Mouse (Mus musculus) MEL-GATA-1-ER (cell line): ENCODE results near the gene Kcnh5.

Experiments
- DNase-seq: peaks from one replicate; pipeline ENCODE4 v3.0.0-alpha.2; 2012; ENCODE audit warnings: low read depth; ENCODE audit errors: extremely low read depth

Kcnh5 gene

DNA sequence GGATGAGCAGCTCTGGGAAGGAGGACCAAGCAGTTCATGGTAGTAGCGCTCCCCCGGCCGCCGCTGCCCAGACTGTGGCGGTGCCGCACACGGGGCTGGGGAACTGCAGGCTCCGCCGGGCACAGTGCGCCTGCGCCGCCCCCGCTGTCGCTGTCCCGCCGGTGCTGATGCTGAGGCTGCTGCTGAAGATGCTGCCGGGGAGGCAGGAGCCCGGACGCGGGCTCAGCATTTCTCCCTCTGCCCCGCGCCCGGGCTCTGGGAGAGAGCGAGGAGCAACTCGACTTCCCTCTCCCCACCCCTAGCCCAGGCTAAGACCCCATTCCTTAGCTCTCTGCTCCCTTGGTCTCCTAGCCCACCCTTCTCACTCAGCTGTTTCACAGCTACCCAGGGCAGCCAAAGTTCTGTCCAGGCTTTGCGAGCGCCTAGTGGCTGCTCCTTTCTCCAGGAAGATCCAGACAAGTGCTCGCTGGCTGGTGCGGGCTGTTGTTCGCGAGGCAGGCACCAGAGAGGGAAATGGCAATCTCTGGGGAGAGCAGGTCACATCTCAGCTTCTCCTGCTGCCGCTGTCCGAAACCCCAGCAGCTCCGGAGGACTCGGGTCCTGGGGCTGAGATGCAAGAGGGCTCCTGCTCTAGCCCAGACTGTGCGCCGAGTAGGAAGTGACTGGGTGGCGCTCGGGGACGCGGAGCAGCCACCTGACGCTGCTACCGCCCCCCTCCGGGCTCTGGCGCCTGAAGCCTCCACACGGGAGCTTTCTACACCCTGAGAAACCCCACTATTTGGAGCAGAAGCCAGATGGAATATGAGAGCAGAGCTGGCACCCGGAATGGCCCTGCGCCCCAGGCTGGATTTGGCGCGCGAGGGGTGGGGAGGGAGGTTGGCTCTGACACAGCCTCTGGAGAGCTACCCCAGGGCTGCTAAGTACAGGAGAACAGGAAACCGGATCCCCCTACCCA, at the start of gene Kcnh5:
Kcnh5 (minus strand) TSS at position 642 of the 955 bp plus-strand sequence.
- no peak for DNase-seq

DNA sequence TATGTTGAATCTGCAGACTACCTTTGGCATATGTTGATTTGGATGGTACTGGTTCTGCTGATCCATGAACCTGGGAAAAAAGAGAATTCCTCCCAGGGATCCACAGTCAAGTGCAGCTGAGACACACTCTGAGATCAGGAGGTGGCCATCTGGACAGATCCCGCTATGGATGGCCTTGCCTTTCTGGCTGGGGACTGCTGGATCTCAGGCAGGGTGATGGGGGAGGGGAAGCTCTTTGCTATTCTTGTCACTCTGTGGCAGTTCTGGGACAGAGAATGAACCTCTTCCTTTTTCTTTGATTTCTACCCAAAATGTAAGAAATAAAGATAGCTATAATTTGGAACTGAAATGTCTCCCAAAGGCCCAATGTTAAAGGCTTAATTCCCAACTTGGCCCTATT, 46.8 kb upstream of the Kcnh5 start:
- DNase-seq = no peak

DNA sequence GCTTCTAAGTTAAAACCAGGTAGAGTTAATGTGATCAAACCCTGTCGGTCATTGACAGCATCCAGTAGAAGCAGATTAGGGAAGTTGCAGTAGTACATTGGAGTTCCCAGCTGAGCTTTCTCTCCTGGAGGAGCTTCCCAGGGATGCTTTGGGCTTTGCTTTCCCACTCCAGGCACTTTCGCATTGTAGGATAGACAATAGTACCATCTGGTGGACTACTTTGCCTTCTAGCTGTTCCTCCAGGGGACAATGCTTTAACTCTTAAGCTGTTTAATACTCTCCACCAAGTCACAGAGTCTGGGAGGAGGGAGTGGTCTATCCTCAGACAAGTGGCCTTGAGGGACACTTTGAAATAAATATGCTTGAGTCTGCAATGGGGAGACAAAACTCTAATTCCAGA, 12.3 kb upstream of the Kcnh5 start:
- DNase-seq = no peak

DNA sequence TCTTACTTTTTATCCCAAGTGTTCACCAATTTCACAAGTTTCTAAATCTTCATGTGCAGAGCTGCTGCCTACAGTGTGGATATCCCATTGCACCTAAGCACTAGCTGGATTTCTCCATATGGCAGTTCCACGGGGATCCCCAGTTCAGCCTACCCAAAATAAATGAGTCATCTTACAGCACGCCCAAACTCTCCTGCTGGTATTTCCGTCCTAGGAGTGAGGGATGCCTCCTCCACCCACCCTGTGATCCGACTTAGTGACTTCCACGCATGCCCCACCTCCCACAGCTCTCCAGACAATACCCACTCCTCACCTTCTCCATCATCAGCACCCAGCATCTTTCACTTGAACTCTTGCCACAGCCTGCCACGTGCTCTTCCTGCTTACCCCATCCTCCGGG, 5.5 kb upstream of the Kcnh5 start:
- DNase-seq = no peak

DNA sequence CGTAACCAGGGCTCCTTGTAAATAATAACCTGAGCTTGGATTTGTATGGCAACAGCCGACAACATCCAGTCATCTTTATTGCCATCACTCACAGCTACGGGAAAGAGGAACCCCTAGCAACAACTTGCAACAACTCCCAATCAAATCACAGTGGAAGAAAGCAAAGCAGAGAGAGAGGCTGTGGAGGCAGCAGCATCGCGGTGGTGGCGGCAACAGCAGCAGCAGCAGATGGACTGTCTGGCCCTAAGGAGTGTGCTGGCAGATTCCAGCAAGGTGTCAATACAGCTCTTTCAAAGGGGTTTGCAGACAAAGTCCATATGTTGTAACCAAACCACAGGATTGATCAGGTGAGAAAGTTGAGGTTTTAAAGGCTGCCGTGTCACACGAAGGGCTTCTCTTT, 2.4 kb upstream of the Kcnh5 start:
- DNase-seq = no peak

DNA sequence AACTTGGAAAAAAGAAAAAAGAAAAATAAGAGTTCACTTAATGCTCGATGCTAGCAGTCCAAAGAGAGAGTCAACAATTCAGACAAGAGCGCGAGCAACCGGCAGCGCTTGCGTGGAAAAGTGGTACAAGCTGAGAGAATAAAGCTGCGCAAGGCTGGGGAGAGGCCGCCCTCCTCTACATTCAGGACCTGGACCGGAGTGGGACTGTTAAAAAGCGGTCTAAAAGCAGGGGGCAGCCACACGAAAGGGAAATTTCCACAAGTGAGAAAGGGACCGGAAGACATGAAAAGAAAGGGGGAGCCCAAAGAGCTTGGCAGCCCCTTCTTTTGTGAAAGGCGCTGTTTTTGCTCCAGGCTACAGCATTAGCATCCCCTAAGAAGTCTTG, 506 bp upstream of the Kcnh5 start:
- DNase-seq = no peak

DNA sequence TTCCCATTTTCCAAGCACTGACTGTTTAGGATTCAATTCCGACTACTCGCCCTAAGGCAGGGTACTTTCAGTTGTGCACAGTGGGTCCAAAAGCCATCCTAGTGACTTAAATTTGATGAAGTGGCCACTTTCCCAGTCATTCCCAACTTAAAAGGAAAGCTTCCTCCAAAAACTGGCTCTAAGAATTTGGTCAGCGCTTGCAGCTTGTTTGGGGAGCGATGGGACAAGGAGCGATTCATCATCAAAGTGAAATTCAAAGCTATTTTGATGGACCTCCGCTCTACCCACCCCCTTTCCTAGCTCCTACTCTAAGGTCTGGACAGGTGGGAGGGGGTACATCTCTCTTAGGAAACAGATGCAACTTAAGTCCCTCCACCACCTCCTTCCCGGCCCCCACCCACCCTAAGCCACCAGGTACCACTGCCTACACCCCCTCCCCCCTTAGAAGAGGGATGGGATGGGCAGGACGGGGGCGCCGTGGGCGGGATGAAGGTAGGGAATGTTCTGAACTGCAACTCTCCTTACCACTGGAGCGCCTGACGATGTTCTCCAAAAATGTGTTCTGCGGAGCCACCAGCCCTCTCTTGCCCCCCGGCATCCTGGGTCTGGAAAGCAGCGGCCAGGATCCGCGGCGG, 1.1 kb downstream of the Kcnh5 start:
- no peak for DNase-seq

DNA sequence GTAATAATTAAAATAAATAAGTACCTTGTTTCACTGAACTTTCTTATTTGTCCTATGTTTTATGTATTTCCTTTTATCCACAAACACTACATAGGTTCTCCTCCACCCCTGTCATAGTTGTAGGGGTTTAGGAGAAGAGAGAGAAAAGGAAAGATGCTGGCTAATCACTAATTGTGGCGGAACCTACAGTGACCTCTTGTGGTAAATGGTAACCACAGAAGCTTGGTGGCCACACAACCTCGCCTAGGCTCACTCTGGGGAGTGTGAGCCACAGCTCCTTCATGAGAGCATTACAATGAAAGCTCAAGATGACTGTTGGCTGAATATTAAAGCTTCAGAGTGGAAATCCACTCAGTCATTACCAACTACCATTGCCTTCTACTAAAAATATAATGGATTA, 6.2 kb downstream of the Kcnh5 start:
- no peak for DNase-seq

DNA sequence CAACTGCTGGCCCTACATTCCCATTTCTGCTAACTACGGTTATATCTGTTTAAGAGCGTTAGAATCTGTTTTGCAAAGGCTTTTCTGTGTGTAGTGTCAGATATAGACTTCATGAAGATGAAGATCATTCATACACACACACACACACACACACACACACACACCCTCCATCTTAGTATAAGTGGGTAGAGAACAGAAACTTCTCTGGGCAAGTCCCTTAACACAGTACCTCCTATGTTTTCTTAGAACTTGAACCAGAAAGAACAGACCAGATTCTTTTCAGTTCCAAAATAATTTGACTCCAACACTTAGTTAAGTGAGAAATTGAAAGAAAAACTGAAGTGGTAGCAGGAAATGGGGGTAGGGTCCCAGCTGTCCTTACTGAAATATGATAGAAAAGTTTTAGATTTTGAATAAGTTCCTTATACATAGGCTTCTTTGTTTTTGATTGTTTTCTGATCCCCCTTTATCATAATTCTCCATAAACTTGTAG, 24.0 kb downstream of the Kcnh5 start:
- DNase-seq = no peak

DNA sequence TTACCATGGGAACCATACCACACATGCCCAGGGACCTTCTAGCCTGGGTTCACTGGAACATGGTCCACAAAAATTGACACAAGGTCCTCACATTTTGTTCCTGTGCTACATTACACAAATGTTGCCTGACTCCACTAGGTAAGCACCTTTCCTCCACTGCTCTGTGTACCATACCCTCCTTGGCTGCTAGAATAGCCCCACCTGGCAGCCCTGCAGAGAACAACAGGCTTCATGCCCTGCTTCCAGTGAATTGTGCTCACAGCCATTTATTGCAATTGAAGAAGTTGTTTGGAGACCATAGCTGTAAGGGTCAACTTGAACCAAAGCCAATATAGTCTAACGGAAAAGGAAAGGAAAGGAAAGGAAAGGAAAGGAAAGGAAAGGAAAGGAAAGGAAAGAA, 37.3 kb downstream of the Kcnh5 start:
- DNase-seq = no peak

DNA sequence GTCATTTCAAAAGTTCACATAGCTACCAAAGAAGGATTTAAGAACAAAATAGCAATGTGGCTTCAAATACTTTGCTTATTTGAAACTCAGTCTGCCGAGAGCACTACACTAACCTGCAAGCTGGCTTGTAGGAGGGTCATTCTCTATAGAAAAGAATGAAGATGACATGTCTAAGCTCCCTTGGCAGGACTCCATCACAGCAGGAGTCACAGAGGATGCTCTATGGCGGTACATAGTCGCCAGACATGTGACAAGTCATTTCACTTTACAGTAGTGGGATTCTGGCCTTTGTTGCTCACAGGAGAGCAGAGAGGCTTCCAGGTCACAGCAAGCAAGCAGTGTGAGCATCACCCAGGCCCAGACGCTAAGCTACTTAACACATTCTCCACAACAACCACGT, 85.2 kb downstream of the Kcnh5 start:
- no peak for DNase-seq

DNA sequence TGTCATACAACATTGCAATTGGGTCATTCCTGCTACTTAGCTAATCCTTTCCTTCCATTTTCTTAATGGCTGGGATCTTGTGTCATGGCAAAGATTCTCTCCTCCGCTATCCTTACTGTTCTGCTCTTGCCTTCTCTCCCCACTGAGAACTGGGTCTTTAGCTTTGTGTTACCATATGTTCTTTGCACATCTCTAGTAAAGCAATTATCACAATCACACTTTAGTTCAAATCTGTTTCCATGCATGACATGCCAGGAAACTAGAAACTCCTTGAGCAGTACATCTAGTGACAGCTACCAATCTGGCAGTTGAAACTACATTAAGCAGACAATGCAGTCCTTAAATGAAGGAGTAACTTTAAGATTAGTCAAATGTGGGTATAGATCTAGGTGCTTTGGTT, 86.2 kb downstream of the Kcnh5 start:
- DNase-seq = no peak

DNA sequence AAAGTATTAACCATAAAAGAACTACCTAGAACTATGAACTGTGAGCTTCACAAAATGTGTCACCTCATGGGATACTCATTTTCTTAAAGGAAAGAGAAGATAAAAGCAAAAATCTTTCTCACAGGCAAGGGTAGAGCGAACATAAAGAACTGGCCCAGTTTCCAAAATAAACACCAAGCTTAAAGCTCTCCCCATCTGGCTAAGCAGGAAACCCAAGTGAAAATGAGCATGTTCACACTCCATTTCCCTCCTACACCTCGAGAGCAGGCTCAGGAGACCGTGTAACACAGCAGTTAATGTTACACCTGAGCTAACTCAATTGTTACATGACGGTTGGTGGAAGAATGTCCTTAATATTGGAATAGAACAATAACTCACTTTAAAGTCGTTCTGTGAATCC, 100.0 kb downstream of the Kcnh5 start:
- DNase-seq = no peak

DNA sequence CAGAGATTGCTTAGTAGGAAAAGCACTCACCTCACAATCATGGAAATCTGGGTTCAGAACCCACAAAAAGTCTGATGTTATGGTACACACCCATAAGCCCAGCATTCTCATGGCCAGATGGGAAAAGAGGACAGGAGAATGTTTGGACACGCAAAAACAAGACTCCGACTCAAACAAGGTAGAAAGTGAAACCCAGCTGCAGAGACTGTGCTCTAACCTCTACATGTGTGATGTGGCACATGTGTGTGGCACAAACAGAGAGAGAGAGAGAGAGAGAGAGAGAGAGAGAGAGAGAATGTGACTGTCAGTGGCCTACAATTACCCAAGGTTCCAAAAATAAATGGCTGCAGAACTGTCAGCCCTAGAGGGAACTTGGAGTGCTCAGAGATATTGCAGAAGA, 106.1 kb downstream of the Kcnh5 start:
- DNase-seq = no peak

DNA sequence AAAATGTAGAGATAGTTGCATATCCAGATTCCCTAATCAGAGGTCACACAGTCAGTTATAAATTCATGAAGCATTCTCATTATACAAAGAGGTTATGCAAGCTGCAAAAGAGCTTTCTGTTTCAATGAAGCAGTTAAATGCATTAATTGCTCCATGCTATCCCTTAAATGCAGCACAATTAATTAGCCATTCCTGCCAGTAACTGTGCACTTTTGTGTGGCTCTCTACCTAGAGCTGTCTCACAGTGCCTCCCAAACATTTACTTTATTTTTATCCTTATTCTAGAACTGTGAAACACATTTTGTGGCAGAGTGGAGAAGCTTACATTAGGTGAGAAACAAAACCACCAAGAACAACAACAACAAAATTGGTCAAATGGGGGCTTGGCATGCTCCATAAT, 114.6 kb downstream of the Kcnh5 start:
- DNase-seq = no peak

DNA sequence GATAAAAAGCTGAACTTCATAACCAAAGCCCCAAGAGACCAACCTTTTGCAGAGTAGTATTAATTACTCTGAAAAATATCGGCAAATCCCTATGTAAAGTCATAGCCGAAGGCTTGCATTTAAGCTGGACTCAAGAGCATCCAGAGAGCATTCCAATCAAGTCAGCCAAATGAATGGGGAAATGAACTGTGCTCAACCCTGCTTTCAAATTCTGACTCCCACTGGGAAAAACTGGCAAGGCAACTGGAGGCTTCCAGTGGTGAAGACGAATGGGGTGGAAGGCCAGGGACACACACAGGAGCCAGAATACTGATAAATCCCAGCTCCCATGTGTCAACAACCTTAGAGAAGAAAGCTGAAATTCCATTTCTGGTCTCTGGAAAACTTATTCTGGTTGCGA, 115.4 kb downstream of the Kcnh5 start:
- DNase-seq = no peak

DNA sequence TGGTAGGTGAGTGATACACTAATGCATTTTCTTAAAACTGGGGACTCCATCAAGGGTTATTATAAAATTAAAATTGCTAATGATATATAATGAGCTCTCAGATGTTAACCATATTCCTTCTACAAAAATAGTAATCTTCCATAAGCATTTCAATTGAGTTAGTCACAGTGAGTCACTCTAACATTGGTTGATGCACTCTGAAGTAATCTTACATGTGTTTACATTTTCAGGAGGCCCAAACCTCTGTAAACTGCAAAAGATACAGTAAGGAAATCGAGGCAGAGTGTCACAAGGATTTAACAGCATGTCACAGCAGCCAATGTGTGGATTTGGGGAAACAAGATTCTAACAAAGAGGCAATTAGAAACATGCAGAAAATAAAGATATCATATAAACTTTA, 123.4 kb downstream of the Kcnh5 start:
- no peak for DNase-seq

DNA sequence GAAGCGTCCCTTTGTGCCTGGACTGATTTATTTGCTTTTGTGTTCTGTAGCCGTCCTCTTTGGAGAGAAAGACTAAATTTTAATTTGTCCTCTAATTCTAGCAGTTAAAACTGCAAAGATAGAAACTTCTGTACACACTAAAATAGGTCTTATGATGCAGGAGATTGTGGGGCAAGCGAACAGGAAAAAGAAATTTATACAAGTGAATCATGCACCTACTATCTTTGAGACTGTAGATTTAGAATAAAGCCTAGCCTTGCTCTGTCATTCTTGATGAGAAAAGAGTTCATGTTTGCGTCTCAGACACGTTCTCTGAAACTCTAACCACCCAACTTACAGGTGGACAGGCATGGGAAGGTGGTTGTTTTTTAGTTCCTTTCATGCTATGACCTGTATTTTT, 140.4 kb downstream of the Kcnh5 start:
- DNase-seq = no peak

DNA sequence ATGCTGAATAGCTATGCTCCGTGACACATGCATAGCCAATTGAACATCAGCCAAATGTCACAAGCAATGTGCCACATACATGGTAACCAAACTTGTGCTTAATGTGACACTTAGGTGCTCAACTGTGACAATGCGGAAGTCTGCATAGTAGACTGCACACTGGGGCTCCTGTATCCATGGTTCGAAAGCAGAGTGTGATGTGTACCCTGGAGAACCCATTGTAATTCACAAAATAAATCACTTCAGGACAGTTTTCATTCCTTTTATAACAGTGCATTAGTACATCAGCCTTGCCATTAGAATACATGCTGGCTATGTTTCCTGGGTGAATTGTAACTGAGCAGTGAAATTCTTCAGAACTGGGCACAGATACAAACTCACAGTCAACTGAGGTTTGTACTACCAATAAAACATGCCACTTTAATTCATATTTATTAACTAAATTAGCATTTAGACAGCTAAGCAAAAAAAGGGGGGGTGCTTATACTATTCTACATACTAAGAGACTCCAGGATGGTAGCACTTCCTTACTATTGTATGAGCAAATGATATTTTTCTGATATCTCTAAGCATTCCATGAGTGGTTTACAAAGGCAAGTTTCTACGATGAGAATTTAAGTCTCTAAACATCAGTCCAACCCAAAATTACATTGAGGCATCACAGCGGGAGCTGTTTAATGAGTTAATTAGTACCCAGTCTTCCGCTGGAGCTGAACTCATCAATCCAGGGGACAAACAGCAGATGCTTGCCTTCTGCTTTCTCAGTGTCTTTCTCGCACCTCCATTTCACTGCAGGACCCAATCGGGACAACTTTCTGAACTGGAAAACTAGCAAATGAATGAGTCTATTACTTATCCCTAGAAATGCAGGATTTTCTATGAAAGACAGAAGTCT, 144.9 kb downstream of the Kcnh5 start:
- DNase-seq = no peak

DNA sequence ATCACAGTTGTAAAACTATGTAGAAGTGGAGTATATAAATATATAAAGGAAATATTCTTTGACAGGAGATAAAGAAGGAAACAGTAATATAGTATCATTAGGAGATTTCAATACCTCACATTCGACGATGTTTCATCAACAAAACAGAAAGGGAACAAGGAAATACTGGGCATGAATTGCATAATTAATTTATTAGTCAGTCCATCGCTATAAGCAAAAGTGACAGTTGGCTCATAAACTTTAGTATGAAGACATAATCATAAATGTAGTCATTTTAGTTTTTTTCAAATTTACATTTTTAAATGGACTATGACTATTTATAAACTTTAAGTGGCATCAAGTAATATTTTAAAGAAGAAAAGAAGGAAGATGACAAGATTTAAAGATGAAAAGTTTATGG, 205.9 kb downstream of the Kcnh5 start:
- no peak for DNase-seq

DNA sequence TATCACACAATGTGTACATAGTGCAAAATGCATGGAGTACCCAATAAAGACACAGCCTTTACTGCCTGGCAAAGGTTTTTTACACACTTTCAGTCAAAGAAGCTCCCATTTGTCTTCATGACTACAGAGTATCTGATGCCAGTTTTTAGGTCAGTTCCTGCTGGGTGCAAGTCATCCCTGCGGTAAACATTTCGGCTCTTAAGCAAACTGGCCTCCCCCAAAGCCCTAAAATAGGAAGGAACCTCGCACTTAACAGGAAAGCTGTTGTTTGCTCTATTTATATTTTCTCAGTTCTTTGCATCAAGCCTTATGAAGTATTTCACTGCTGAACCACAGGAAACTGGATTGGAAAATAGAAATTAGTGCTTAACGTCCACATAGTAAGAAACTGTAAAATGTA, 207.7 kb downstream of the Kcnh5 start:
- DNase-seq = no peak

DNA sequence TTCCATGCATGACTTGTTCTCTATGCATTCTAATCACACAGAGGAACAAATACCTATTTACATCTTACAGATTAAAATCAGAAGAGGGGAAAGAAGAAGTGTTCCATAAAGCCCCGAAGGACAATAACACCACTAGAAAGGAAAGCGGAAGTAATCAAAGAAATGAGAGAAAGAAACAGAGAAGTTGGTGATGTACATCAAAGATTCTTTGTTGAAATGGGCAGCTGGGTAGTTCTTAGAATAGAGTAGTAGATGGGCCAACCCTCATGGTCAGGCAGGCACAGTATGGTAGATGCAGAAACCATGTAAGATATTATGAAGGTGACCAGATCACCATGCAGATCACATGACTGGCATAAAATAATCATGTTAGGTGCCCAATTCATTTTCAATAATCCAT, 210.9 kb downstream of the Kcnh5 start:
- no peak for DNase-seq
